Mouse (Mus musculus) stomach, embryonic 16.5 days (tissue): ENCODE data around the gene Tpt1. TPM values are rescaled to one million over a fixed set of nuclear protein-coding genes. Genes with fewer than 3 reads are reported as not detected.

Source experiments
- ATAC-seq: fragments of 200-750 bp; cut with Nextera tagmentation; 2 replicates; pipeline ENCODE4 v1.8.0; 2017; ENCODE audit warnings: moderate number of reproducible peaks, moderate TSS enrichment; ENCODE audit not compliant: insufficient read depth, low FRiP score
- H3K27ac ChIP-seq: fragments of 300-500 bp; sonication (generic); 2 replicates; pipeline ENCODE4 v1.5.1; 2014; ENCODE audit warnings: low read length
- H3K27me3 ChIP-seq: fragments of 300-500 bp; sonication (generic); 2 replicates; pipeline ENCODE4 v1.6.1; 2014; ENCODE audit warnings: low read length, control low read depth, mixed read lengths; ENCODE audit not compliant: control insufficient read depth, insufficient read depth
- H3K36me3 ChIP-seq: fragments of 300-500 bp; sonication (generic); 2 replicates; pipeline ENCODE4 v1.6.1; 2014; ENCODE audit warnings: low read length; ENCODE audit not compliant: control insufficient read depth, insufficient read depth
- H3K4me1 ChIP-seq: fragments of 300-500 bp; sonication (generic); 2 replicates; pipeline ENCODE4 v1.6.1; 2014; ENCODE audit warnings: low read length, control low read depth, mixed read lengths; ENCODE audit not compliant: control insufficient read depth, insufficient read depth
- H3K4me2 ChIP-seq: fragments of 300-500 bp; sonication (generic); 2 replicates; pipeline ENCODE4 v1.6.1; 2014; ENCODE audit warnings: low read depth, low read length, mixed read lengths
- H3K4me3 ChIP-seq: fragments of 300-500 bp; sonication (generic); replicated peaks from 2 replicates; pipeline ENCODE4 v1.5.1; 2014; ENCODE audit warnings: mild to moderate bottlenecking, low read length
- H3K9ac ChIP-seq: fragments of 300-500 bp; sonication (generic); 2 replicates; pipeline ENCODE4 v1.6.1; 2014; ENCODE audit warnings: low read length
- H3K9me3 ChIP-seq: fragments of 300-500 bp; sonication (generic); replicated peaks from 2 replicates; pipeline ENCODE4 v1.6.1; 2016; ENCODE audit warnings: low read length, control low read depth; ENCODE audit not compliant: control insufficient read depth
- WGBS: fragments of 180-500 bp; shearing (Covaris S2); extraction: QIAGEN DNeasy Blood & Tissue Kit; methylation state at CpG from one replicate; pipeline ENCODE4 v1.1.7; 2014; 5-methylcytosine and 5-hydroxymethylcytosine counted together
- polyA plus RNA-seq: library from polyadenylated mRNA; unstranded; fragments of >200 nt; fragmentation: Nextera tagmentation; extraction: Ambion mirVana; gene quantifications from 2 replicates; pipeline ENCODE4 v1.2.1, GENCODE M21; 2015

The Tpt1 gene
- polyA plus RNA-seq = 794 and 1,006 TPM in 2 replicates

- no peaks in the 10 kb centered on the region for H3K9me3 ChIP-seq
- WGBS = under 1% methylated on average over 100 of the region's 108 CpGs
- H3K36me3 ChIP-seq = peaks cover 25% of the 10 kb centered on the region
- peaks cover 8% of the 10 kb centered on the region; the same call in 1 of the 2 replicates for H3K4me1 ChIP-seq
- H3K4me2 ChIP-seq = peak within 1 kb of the TSS; percentile 88
- peak within 1 kb of the TSS; percentile 88 for H3K4me3 ChIP-seq
- peak within 1 kb of the TSS; percentile 98 for H3K27ac ChIP-seq
- no peaks in the 10 kb centered on the region for H3K27me3 ChIP-seq
- ATAC-seq = peak; percentile 98
- peak within 1 kb of the TSS; percentile 99 for H3K9ac ChIP-seq
Measured at GRCm38 (mm10) chr14:75844867-75845697, at the start of gene Tpt1. Tpt1 (plus strand) TSS chr14:75845093.

GRCm38 (mm10) chr14:75795918-75796317 is 49.0 kb upstream of the Tpt1 start:
- no peak for ATAC-seq
- H3K9me3 ChIP-seq = no peaks in the 10 kb centered on the region

GRCm38 (mm10) chr14:75797769-75798386 is 47.0 kb upstream of the Tpt1 start:
- no peak overlapping the region for H3K4me2 ChIP-seq
- H3K4me3 ChIP-seq = no peak overlapping the region
- H3K4me1 ChIP-seq = 0 out of 2 replicates have a peak, but pooled peaks cover 2% of the 10 kb centered on the region
- ATAC-seq = no peak
- H3K27ac ChIP-seq = no peak overlapping the region
- 37% methylated on average over 5 of the region's 5 CpGs for WGBS
- no peak overlapping the region for H3K9ac ChIP-seq
- H3K36me3 ChIP-seq = no peaks in the 10 kb centered on the region
- H3K9me3 ChIP-seq = no peaks in the 10 kb centered on the region
- H3K27me3 ChIP-seq = no peaks in the 10 kb centered on the region

More at GRCm38 (mm10) chr14:75795918-75796317, 49.0 kb upstream of the Tpt1 start:
- Histone ChIP-seq H3K9ac (no peak overlapping the region), H3K4me1 (0 out of 2 replicates have a peak, but pooled peaks cover 2% of the 10 kb centered on the region), H3K36me3 (no peaks in the 10 kb centered on the region), H3K27ac (no peak overlapping the region), H3K4me2 (no peak overlapping the region), H3K4me3 (no peak overlapping the region), H3K27me3 (no peaks in the 10 kb centered on the region)
- WGBS = 88% methylated on average over 4 of the region's 4 CpGs

GRCm38 (mm10) chr14:75807800-75808199 is 37.1 kb upstream of the Tpt1 start:
- Histone ChIP-seq H3K27me3 (no peaks in the 10 kb centered on the region), H3K36me3 (no peaks in the 10 kb centered on the region), H3K27ac (no peak overlapping the region), H3K9ac (no peak overlapping the region), H3K4me2 (no peak overlapping the region), H3K4me1 (no peaks in the 10 kb centered on the region), H3K4me3 (no peak overlapping the region), H3K9me3 (no peaks in the 10 kb centered on the region)
- ATAC-seq = no peak
- WGBS = 75% methylated on average over 8 of the region's 8 CpGs

GRCm38 (mm10) chr14:75809931-75810330 is 35.0 kb upstream of the Tpt1 start:
- no peak for ATAC-seq
- WGBS = 84% methylated on average over 6 of the region's 6 CpGs

GRCm38 (mm10) chr14:75818528-75818927 is 26.4 kb upstream of the Tpt1 start:
- Histone ChIP-seq H3K9ac (no peak overlapping the region), H3K4me3 (no peak overlapping the region), H3K9me3 (no peaks in the 10 kb centered on the region), H3K27me3 (no peaks in the 10 kb centered on the region), H3K4me2 (no peak overlapping the region), H3K4me1 (no peaks in the 10 kb centered on the region), H3K27ac (no peak overlapping the region), H3K36me3 (no peaks in the 10 kb centered on the region)
- ATAC-seq = no peak
- 78% methylated on average over 2 of the region's 2 CpGs for WGBS

More at GRCm38 (mm10) chr14:75809931-75810330, 35.0 kb upstream of the Tpt1 start:
- Histone ChIP-seq H3K36me3 (no peaks in the 10 kb centered on the region), H3K27me3 (no peaks in the 10 kb centered on the region), H3K27ac (no peak overlapping the region), H3K4me2 (no peak overlapping the region), H3K9ac (no peak overlapping the region), H3K4me3 (no peak overlapping the region), H3K9me3 (no peaks in the 10 kb centered on the region), H3K4me1 (no peaks in the 10 kb centered on the region)

GRCm38 (mm10) chr14:75819341-75819740 is 25.6 kb upstream of the Tpt1 start:
- Histone ChIP-seq H3K4me3 (no peak overlapping the region), H3K9ac (no peak overlapping the region), H3K36me3 (no peaks in the 10 kb centered on the region), H3K4me1 (no peaks in the 10 kb centered on the region), H3K4me2 (no peak overlapping the region), H3K9me3 (no peaks in the 10 kb centered on the region), H3K27ac (no peak overlapping the region), H3K27me3 (no peaks in the 10 kb centered on the region)
- 68% methylated on average over 2 of the region's 2 CpGs for WGBS
- no peak for ATAC-seq

GRCm38 (mm10) chr14:75820007-75820406 is 24.9 kb upstream of the Tpt1 start:
- no peaks in the 10 kb centered on the region for H3K27me3 ChIP-seq
- no peaks in the 10 kb centered on the region for H3K9me3 ChIP-seq
- H3K4me3 ChIP-seq = no peak overlapping the region
- 74% methylated on average over 5 of the region's 5 CpGs for WGBS
- H3K9ac ChIP-seq = no peak overlapping the region
- no peak overlapping the region for H3K4me2 ChIP-seq
- no peaks in the 10 kb centered on the region for H3K36me3 ChIP-seq
- H3K27ac ChIP-seq = no peak overlapping the region
- H3K4me1 ChIP-seq = no peaks in the 10 kb centered on the region
- no peak for ATAC-seq

- Histone ChIP-seq H3K9me3 (no peaks in the 10 kb centered on the region), H3K27ac (no peak overlapping the region), H3K36me3 (no peaks in the 10 kb centered on the region), H3K9ac (no peak overlapping the region), H3K4me1 (peaks cover 10% of the 10 kb centered on the region; the same call in 1 of the 2 replicates), H3K27me3 (no peaks in the 10 kb centered on the region), H3K4me3 (no peak overlapping the region), H3K4me2 (no peak overlapping the region)
- ATAC-seq = no peak
- WGBS = 51% methylated on average over 3 of the region's 3 CpGs
Measured at GRCm38 (mm10) chr14:75826851-75827410, 18.0 kb upstream of the Tpt1 start.
